14 mouse cellular contexts compared by ENCODE assay signal in the genomic region with DNA sequence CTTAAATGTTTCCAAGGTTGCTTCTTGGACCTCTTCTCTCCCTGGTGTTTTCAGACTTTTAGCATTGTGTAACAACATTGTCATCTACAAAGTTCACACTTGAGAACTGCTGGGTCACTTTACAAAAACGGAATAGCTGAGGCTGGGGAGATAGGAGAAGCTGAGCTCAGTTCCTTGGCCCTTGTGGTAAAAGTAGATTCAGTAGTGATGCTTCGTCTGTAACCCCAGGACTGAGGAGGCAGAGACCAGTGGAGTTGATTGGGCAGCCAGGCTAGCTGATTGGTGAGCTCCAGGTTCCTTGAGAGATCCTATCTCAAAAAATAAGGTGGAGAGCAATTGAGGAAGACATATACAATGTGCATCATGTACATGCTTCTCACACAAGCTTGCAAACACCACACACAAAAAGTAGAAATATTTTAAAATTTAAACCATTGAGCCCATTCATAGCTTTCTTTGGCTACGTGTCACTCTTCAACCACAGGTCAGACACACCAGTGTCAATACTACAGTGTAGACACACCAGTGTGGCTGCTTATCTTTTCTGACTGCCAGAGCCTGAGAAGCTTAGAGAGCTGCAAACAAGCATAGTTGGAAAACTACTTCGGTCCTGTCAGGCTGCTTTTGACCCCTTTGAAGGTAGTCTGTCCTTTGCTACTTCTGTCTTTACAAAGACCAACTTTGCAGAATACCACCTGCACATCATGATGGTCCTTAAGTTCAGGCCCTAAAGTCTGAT.
DNase-seq lines count a peak whose midpoint lies in the region; ATAC-seq and TF ChIP-seq lines count a peak whose summit lies in the region.
"Had no signal": no experiment of that assay in that cellular context is flagged by ENCODE, and none has a peak within 500 bp of the region (broad histone marks: within the 10 kb centered on the region; RNA-seq: fewer than 3 reads in every experiment).

No protein-coding gene starts in this region.

- peaks cover 11% of the 10 kb centered on the region; the same call in 1 of the 2 replicates for H3K4me1 ChIP-seq in heart, embryonic 11.5 days (ENCODE audit: control insufficient read depth, insufficient read depth, low read length)
- 0 out of 2 replicates have a peak, but pooled peaks cover 8% of the 10 kb centered on the region for H3K4me1 ChIP-seq in kidney, postnatal 0 days (replicated peaks; ENCODE audit: insufficient read depth, low read length)
- H3K4me1 ChIP-seq in stomach, embryonic 14.5 days (ENCODE audit: control insufficient read depth, insufficient read depth, low read length) = peaks cover 19% of the 10 kb centered on the region; the same call in 1 of the 2 replicates
- peaks cover 16% of the 10 kb centered on the region for H3K4me1 ChIP-seq in limb, embryonic 10.5 days
- no peaks in the 10 kb centered on the region for H3K4me1 ChIP-seq in hindbrain, embryonic 13.5 days (replicated peaks)

- no peak overlapping the region for H3K9ac ChIP-seq in heart, embryonic 11.5 days (ENCODE audit: low read depth, low read length)
- H3K9ac ChIP-seq in kidney, postnatal 0 days (ENCODE audit: low read depth, low read length) = no peak overlapping the region
- no peak overlapping the region for H3K9ac ChIP-seq in stomach, embryonic 14.5 days (replicated peaks; ENCODE audit: low read depth, low read length)
- H3K9ac ChIP-seq in hindbrain, embryonic 13.5 days = no peak overlapping the region
- H3K9ac ChIP-seq: embryonic facial prominence, embryonic 15.5 days; limb, embryonic 13.5 days had no signal

- ATAC-seq in heart, embryonic 11.5 days (replicated peaks; ENCODE audit: insufficient number of reproducible peaks, low FRiP score, low TSS enrichment) = 0 out of 2 replicates have a peak, but pooled peaks have one; percentile 49
- no peak for ATAC-seq in kidney, postnatal 0 days (replicated peaks; ENCODE audit: low FRiP score, low read depth)
- ATAC-seq in erythroid progenitor cell, adult 5-6 weeks (replicated peaks; ENCODE audit: low FRiP score, poor library complexity, severe bottlenecking) = peak; percentile 65
- peak; percentile 56; the same call in 1 of the 2 replicates for ATAC-seq in stomach, embryonic 14.5 days (ENCODE audit: insufficient number of reproducible peaks, insufficient read depth, low FRiP score, low read depth)
- ATAC-seq in hindbrain, embryonic 13.5 days (ENCODE audit: low FRiP score) = no peak
- ATAC-seq: activated CD4-positive, CD25-positive, alpha-beta regulatory T cell, adult 4 months had no signal

- no peak for DNase-seq in heart, postnatal 4 days
- DNase-seq in kidney, postnatal 0 days (ENCODE audit: low spot score) = no peak
- DNase-seq in kidney, adult 8-10 months = no peak
- no peak for DNase-seq in limb, embryonic 10.5 days (ENCODE audit: low spot score)
- DNase-seq: cerebellum, postnatal 14 days; thymus, adult 18-20 months had no signal

- no peaks in the 10 kb centered on the region for H3K9me3 ChIP-seq in heart, embryonic 11.5 days (replicated peaks; ENCODE audit: control insufficient read depth, low read length)
- no peaks in the 10 kb centered on the region for H3K9me3 ChIP-seq in kidney, postnatal 0 days (replicated peaks; ENCODE audit: low read length)
- H3K9me3 ChIP-seq in stomach, embryonic 14.5 days (ENCODE audit: control insufficient read depth, low read depth, low read length) = no peaks in the 10 kb centered on the region
- no peaks in the 10 kb centered on the region for H3K9me3 ChIP-seq in limb, embryonic 10.5 days (replicated peaks)
- no peaks in the 10 kb centered on the region for H3K9me3 ChIP-seq in hindbrain, embryonic 13.5 days
- H3K9me3 ChIP-seq: embryonic facial prominence, embryonic 15.5 days; limb, embryonic 13.5 days had no signal

- H3K36me3 ChIP-seq in heart, embryonic 11.5 days (ENCODE audit: control insufficient read depth, insufficient read depth, low read length) = no peaks in the 10 kb centered on the region
- H3K36me3 ChIP-seq in kidney, postnatal 0 days (ENCODE audit: insufficient read depth, low read length) = no peaks in the 10 kb centered on the region
- no peaks in the 10 kb centered on the region for H3K36me3 ChIP-seq in stomach, embryonic 14.5 days (ENCODE audit: control insufficient read depth, insufficient read depth, low read length)
- H3K36me3 ChIP-seq in limb, embryonic 10.5 days = peaks cover 2% of the 10 kb centered on the region; the same call in 1 of the 2 replicates
- H3K36me3 ChIP-seq in hindbrain, embryonic 13.5 days = no peaks in the 10 kb centered on the region
- H3K36me3 ChIP-seq: embryonic facial prominence, embryonic 15.5 days; limb, embryonic 13.5 days had no signal

- no peaks in the 10 kb centered on the region for H3K27me3 ChIP-seq in heart, embryonic 11.5 days (ENCODE audit: control insufficient read depth, insufficient read depth, low read length)
- H3K27me3 ChIP-seq in kidney, postnatal 0 days (ENCODE audit: insufficient read depth, low read length) = no peaks in the 10 kb centered on the region
- H3K27me3 ChIP-seq in stomach, embryonic 14.5 days (ENCODE audit: control insufficient read depth, insufficient read depth, low read length) = no peaks in the 10 kb centered on the region
- no peaks in the 10 kb centered on the region for H3K27me3 ChIP-seq in limb, embryonic 10.5 days (ENCODE audit: low read depth, poor library complexity, severe bottlenecking)
- no peaks in the 10 kb centered on the region for H3K27me3 ChIP-seq in hindbrain, embryonic 13.5 days
- H3K27me3 ChIP-seq: embryonic facial prominence, embryonic 15.5 days; limb, embryonic 13.5 days had no signal

- TF ChIP-seq CTCF in kidney, postnatal 0 days (IDR thresholded peaks at IDR 0.05; ENCODE audit: low read depth) = no peak

- no peak overlapping the region for H3K4me3 ChIP-seq in heart, embryonic 11.5 days (ENCODE audit: low read depth, low read length)
- no peak overlapping the region for H3K4me3 ChIP-seq in kidney, postnatal 0 days (replicated peaks; ENCODE audit: low read depth, low read length)
- no peak overlapping the region for H3K4me3 ChIP-seq in stomach, embryonic 14.5 days (ENCODE audit: low read depth, low read length)
- no peak overlapping the region for H3K4me3 ChIP-seq in limb, embryonic 10.5 days
- no peak overlapping the region for H3K4me3 ChIP-seq in hindbrain, embryonic 13.5 days
- H3K4me3 ChIP-seq: embryonic facial prominence, embryonic 15.5 days; limb, embryonic 13.5 days had no signal

- no peak overlapping the region for H3K4me2 ChIP-seq in heart, embryonic 11.5 days
- no peak overlapping the region for H3K4me2 ChIP-seq in kidney, postnatal 0 days (ENCODE audit: low read length)
- no peak overlapping the region for H3K4me2 ChIP-seq in stomach, embryonic 14.5 days (replicated peaks; ENCODE audit: low read depth, low read length)
- H3K4me2 ChIP-seq in hindbrain, embryonic 13.5 days = no peak overlapping the region
- H3K4me2 ChIP-seq: embryonic facial prominence, embryonic 15.5 days; limb, embryonic 13.5 days had no signal

- H3K27ac ChIP-seq in heart, embryonic 11.5 days (ENCODE audit: low read depth, low read length) = peak overlapping the region; percentile 1; the same call in 1 of the 2 replicates
- peak overlapping the region; percentile 74 for H3K27ac ChIP-seq in kidney, postnatal 0 days
- H3K27ac ChIP-seq in stomach, embryonic 14.5 days (ENCODE audit: low read length) = peak overlapping the region; percentile 49; the same call in 1 of the 2 replicates
- no peak overlapping the region for H3K27ac ChIP-seq in limb, embryonic 10.5 days
- H3K27ac ChIP-seq in hindbrain, embryonic 13.5 days = no peak overlapping the region
- H3K27ac ChIP-seq: limb, embryonic 13.5 days; macrophage had no signal

- 45% methylated on average over 4 of the region's 4 CpGs for WGBS in heart, embryonic 11.5 days (ENCODE audit: insufficient replicate concordance)
- 84% methylated on average over 4 of the region's 4 CpGs for WGBS in kidney, postnatal 0 days
- 77% methylated on average over 4 of the region's 4 CpGs for WGBS in stomach, embryonic 14.5 days
- 90% methylated on average over 4 of the region's 4 CpGs for WGBS in limb, embryonic 10.5 days
- 88% methylated on average over 4 of the region's 4 CpGs for WGBS in hindbrain, embryonic 13.5 days

Comparison
In these comparisons a context has a peak if more than half of its experiments do, and no peak if none do; other contexts are left out.
1. ATAC-seq: peak in heart, embryonic 11.5 days (single experiment), erythroid progenitor cell, adult 5-6 weeks (single experiment) and stomach, embryonic 14.5 days (single experiment); none in kidney, postnatal 0 days (single experiment) and hindbrain, embryonic 13.5 days (single experiment).
2. H3K27ac ChIP-seq: peak in heart, embryonic 11.5 days (single experiment), kidney, postnatal 0 days (single experiment) and stomach, embryonic 14.5 days (single experiment); none in limb, embryonic 10.5 days (single experiment) and hindbrain, embryonic 13.5 days (single experiment).